ENCODE assay signal across 9 mouse cellular contexts in the genomic region with DNA sequence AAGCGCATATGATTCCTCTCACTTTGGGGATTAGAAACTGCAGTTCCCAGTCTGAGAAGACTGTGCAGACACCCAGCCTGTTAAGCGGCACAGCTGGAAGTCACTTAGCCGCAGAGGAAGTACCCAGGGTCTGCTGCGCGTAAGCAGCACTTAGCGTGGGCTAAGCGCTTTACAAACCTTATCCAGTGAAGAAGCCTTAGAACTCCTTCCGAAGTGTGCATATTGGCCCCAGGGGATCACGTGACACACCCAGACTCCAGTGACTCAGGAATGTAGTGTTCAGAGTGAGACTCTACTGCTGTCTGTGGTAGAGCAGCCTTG. TPM values are rescaled to one million over a fixed set of nuclear protein-coding genes. Genes with fewer than 3 reads are reported as not detected.
DNase-seq lines count a peak whose midpoint lies in the region; ATAC-seq and TF ChIP-seq lines count a peak whose summit lies in the region.
"Had no signal": no experiment of that assay in that cellular context is flagged by ENCODE, and none has a peak within 500 bp of the region (broad histone marks: within the 10 kb centered on the region; RNA-seq: fewer than 3 reads in every experiment).

No protein-coding gene starts in this region.

- no peak overlapping the region for H3K9ac ChIP-seq in kidney, embryonic 15.5 days
- 0 out of 2 replicates have a peak overlapping the region, but pooled peaks have one; percentile 34 for H3K9ac ChIP-seq in heart, embryonic 11.5 days (ENCODE audit: low read depth, low read length)
- H3K9ac ChIP-seq in liver, postnatal 0 days (replicated peaks) = peak overlapping the region; percentile 34; the same call in 1 of the 2 replicates
- no peak overlapping the region for H3K9ac ChIP-seq in hindbrain, embryonic 14.5 days
- H3K9ac ChIP-seq: midbrain, embryonic 12.5 days had no signal

- H3K27me3 ChIP-seq in kidney, embryonic 15.5 days = no peaks in the 10 kb centered on the region
- H3K27me3 ChIP-seq in heart, embryonic 11.5 days (ENCODE audit: control insufficient read depth, insufficient read depth, low read length) = no peaks in the 10 kb centered on the region
- H3K27me3 ChIP-seq in liver, postnatal 0 days (ENCODE audit: insufficient read depth, low read length) = no peaks in the 10 kb centered on the region
- no peaks in the 10 kb centered on the region for H3K27me3 ChIP-seq in hindbrain, embryonic 14.5 days (ENCODE audit: control insufficient read depth, insufficient read depth, low read length)
- H3K27me3 ChIP-seq: midbrain, embryonic 12.5 days had no signal

- H3K36me3 ChIP-seq in kidney, embryonic 15.5 days = no peaks in the 10 kb centered on the region
- no peaks in the 10 kb centered on the region for H3K36me3 ChIP-seq in heart, embryonic 11.5 days (ENCODE audit: control insufficient read depth, insufficient read depth, low read length)
- no peaks in the 10 kb centered on the region for H3K36me3 ChIP-seq in liver, postnatal 0 days (replicated peaks; ENCODE audit: insufficient read depth, low read length)
- H3K36me3 ChIP-seq in hindbrain, embryonic 14.5 days (replicated peaks; ENCODE audit: control insufficient read depth, insufficient read depth) = no peaks in the 10 kb centered on the region
- H3K36me3 ChIP-seq: midbrain, embryonic 12.5 days had no signal

- peak overlapping the region; percentile 25 for H3K27ac ChIP-seq in kidney, embryonic 15.5 days
- peak overlapping the region; percentile 62 for H3K27ac ChIP-seq in heart, embryonic 11.5 days (ENCODE audit: low read depth, low read length)
- H3K27ac ChIP-seq in liver, postnatal 0 days (ENCODE audit: low read depth) = peak overlapping the region; percentile 87
- no peak overlapping the region for H3K27ac ChIP-seq in hindbrain, embryonic 14.5 days
- H3K27ac ChIP-seq: midbrain, embryonic 12.5 days had no signal

- no peak for ATAC-seq in kidney, embryonic 15.5 days (replicated peaks; ENCODE audit: low FRiP score)
- no peak for ATAC-seq in heart, embryonic 11.5 days (replicated peaks; ENCODE audit: insufficient number of reproducible peaks, low FRiP score, low TSS enrichment)
- peak; percentile 48 for ATAC-seq in liver, postnatal 0 days
- no peak for ATAC-seq in hindbrain, embryonic 14.5 days (ENCODE audit: low FRiP score)

- peak; percentile 28; the same call in 1 of the 2 replicates for TF ChIP-seq CTCF in liver, postnatal 0 days (IDR thresholded peaks at IDR 0.05; ENCODE audit: low read depth)

- no peaks in the 10 kb centered on the region for H3K9me3 ChIP-seq in kidney, embryonic 15.5 days (replicated peaks)
- no peaks in the 10 kb centered on the region for H3K9me3 ChIP-seq in heart, embryonic 11.5 days (replicated peaks; ENCODE audit: control insufficient read depth, low read length)
- no peaks in the 10 kb centered on the region for H3K9me3 ChIP-seq in liver, postnatal 0 days (ENCODE audit: low read length)
- H3K9me3 ChIP-seq in hindbrain, embryonic 14.5 days (ENCODE audit: control insufficient read depth, low read length) = no peaks in the 10 kb centered on the region
- H3K9me3 ChIP-seq: midbrain, embryonic 12.5 days had no signal

- no peak; the same call in 1 of the 2 replicates for TF ChIP-seq EP300 in liver, postnatal 0 days (IDR thresholded peaks at IDR 0.05; ENCODE audit: low read depth)

- no peak overlapping the region for H3K4me3 ChIP-seq in kidney, embryonic 15.5 days (replicated peaks)
- no peak overlapping the region for H3K4me3 ChIP-seq in heart, embryonic 11.5 days (ENCODE audit: low read depth, low read length)
- H3K4me3 ChIP-seq in liver, postnatal 0 days (ENCODE audit: low read depth, low read length) = no peak overlapping the region
- no peak overlapping the region for H3K4me3 ChIP-seq in hindbrain, embryonic 14.5 days (replicated peaks; ENCODE audit: low read length)
- H3K4me3 ChIP-seq: midbrain, embryonic 12.5 days had no signal

- DNase-seq in kidney, postnatal 14 days = no peak
- DNase-seq in T-cell, adult 2 months (ENCODE audit: low spot score) = peak; percentile 64
- peak; percentile 54 for DNase-seq in liver, postnatal 0 days
- peak; percentile 47 to 73 for DNase-seq in thymus, adult 18-20 months
- DNase-seq in kidney, adult 11 months = no peak
- no peak for DNase-seq in hindbrain, embryonic 14.5 days (ENCODE audit: low spot score)

- WGBS in kidney, embryonic 15.5 days = 71% methylated on average over 9 of the region's 9 CpGs
- 31% methylated on average over 9 of the region's 9 CpGs for WGBS in heart, embryonic 11.5 days (ENCODE audit: insufficient replicate concordance)
- WGBS in liver, postnatal 0 days (ENCODE audit: insufficient replicate concordance) = 23% methylated on average over 9 of the region's 9 CpGs
- WGBS in hindbrain, embryonic 14.5 days = 63% methylated on average over 9 of the region's 9 CpGs

- H3K4me1 ChIP-seq in kidney, embryonic 15.5 days = peaks cover 75% of the 10 kb centered on the region
- H3K4me1 ChIP-seq in heart, embryonic 11.5 days (ENCODE audit: control insufficient read depth, insufficient read depth, low read length) = peaks cover 74% of the 10 kb centered on the region
- H3K4me1 ChIP-seq in liver, postnatal 0 days (ENCODE audit: insufficient read depth) = peaks cover 74% of the 10 kb centered on the region
- H3K4me1 ChIP-seq in hindbrain, embryonic 14.5 days (replicated peaks; ENCODE audit: control insufficient read depth, insufficient read depth, low read length) = peaks cover 14% of the 10 kb centered on the region; the same call in 1 of the 2 replicates

- H3K4me2 ChIP-seq in kidney, embryonic 15.5 days = no peak overlapping the region
- H3K4me2 ChIP-seq in heart, embryonic 11.5 days = no peak overlapping the region
- H3K4me2 ChIP-seq in liver, postnatal 0 days (ENCODE audit: low read depth, low read length) = peak overlapping the region; percentile 52
- H3K4me2 ChIP-seq in hindbrain, embryonic 14.5 days (replicated peaks) = no peak overlapping the region
- H3K4me2 ChIP-seq: midbrain, embryonic 12.5 days had no signal

RNA-seq across cellular contexts. Expression of gene Ggta1, which starts 44.1 kb away (rescaled TPM):
- 20.5 and 22.3 TPM in 2 replicates for polyA plus RNA-seq in kidney, embryonic 15.5 days (2015; fragmentation: Nextera tagmentation; extraction: Ambion mirVana)
- polyA plus RNA-seq in heart, embryonic 11.5 days (2014; fragmentation: Nextera tagmentation; extraction: Ambion mirVana) = 38.1 and 42.1 TPM in 2 replicates
- polyA plus RNA-seq in liver, postnatal 0 days (2015; fragmentation: Nextera tagmentation; extraction: Ambion mirVana) = 5.2 and 6.2 TPM in 2 replicates
- polyA plus RNA-seq in hindbrain, embryonic 14.5 days (2014; fragmentation: Nextera tagmentation; extraction: Ambion mirVana) = 7.8 and 8.4 TPM in 2 replicates

RNA-seq across cellular contexts. Expression of gene Dab2ip, which starts 50.9 kb away (rescaled TPM):
- polyA plus RNA-seq in kidney, embryonic 15.5 days (2015; fragmentation: Nextera tagmentation; extraction: Ambion mirVana) = 37.5 and 40.4 TPM in 2 replicates
- polyA plus RNA-seq in heart, embryonic 11.5 days (2014; fragmentation: Nextera tagmentation; extraction: Ambion mirVana) = 49.0 and 49.1 TPM in 2 replicates
- polyA plus RNA-seq in liver, postnatal 0 days (2015; fragmentation: Nextera tagmentation; extraction: Ambion mirVana) = 6.9 and 9.1 TPM in 2 replicates
- polyA plus RNA-seq in hindbrain, embryonic 14.5 days (2014; fragmentation: Nextera tagmentation; extraction: Ambion mirVana) = 48.4 and 52.2 TPM in 2 replicates

Comparison
In these comparisons a context has a peak if more than half of its experiments do, and no peak if none do; other contexts are left out.
1. H3K9ac ChIP-seq: peak in heart, embryonic 11.5 days (single experiment) and liver, postnatal 0 days (single experiment); none in kidney, embryonic 15.5 days (single experiment) and hindbrain, embryonic 14.5 days (single experiment).
2. DNase-seq: peak in T-cell, adult 2 months (single experiment), liver, postnatal 0 days (single experiment) and thymus, adult 18-20 months (2 of 2); none in kidney, postnatal 14 days (single experiment), kidney, adult 11 months (single experiment) and hindbrain, embryonic 14.5 days (single experiment).